Mouse (Mus musculus): ENCODE measurements at regions not wholly inside any gene's neighbourhood (a gene's known extent, or its start where the extent isn't known, plus 50 kb on each side); places are given as distances from the start of the nearest gene placed in this dataset.

GRCm38 (mm10) chr2:129883417-129883816 is 83.1 kb downstream of the Stk35 start:
- ATAC-seq (ENCODE audit: extremely low read depth, insufficient number of reproducible peaks, low FRiP score, poor library complexity, severe bottlenecking): no peak
- no peak overlapping the region for H3K4me3 ChIP-seq (ENCODE audit: low read depth, low read length)
- TF ChIP-seq GATA2 (IDR thresholded peaks at IDR 0.05; ENCODE audit: borderline replicate concordance, low read depth, low read length) (no peak), TAL1 (conservative IDR thresholded peaks at IDR 0.05; ENCODE audit: low read depth, low read length) (no peak), CTCF (IDR thresholded peaks at IDR 0.05; ENCODE audit: low read depth, low read length) (no peak), POLR2AphosphoS5 (IDR thresholded peaks at IDR 0.05; ENCODE audit: insufficient replicate concordance, low read depth, low read length) (no peak), GATA1 (IDR thresholded peaks at IDR 0.05; ENCODE audit: borderline replicate concordance, low read length) (no peak)

GRCm38 (mm10) chr2:129884316-129884715 is 84.0 kb downstream of the Stk35 start:
- TF ChIP-seq CTCF (IDR thresholded peaks at IDR 0.05; ENCODE audit: low read depth, low read length): no peak
- no peak for TF ChIP-seq GATA1 (IDR thresholded peaks at IDR 0.05; ENCODE audit: borderline replicate concordance, low read length)
- no peak for TF ChIP-seq POLR2AphosphoS5 (IDR thresholded peaks at IDR 0.05; ENCODE audit: insufficient replicate concordance, low read depth, low read length)
- no peak for TF ChIP-seq GATA2 (IDR thresholded peaks at IDR 0.05; ENCODE audit: borderline replicate concordance, low read depth, low read length)
- Histone ChIP-seq H3K4me3 (ENCODE audit: low read depth, low read length) (no peak overlapping the region), H3K4me1 (ENCODE audit: insufficient read depth, low read depth, low read length) (no peaks in the 10 kb centered on the region), H3K36me3 (replicated peaks) (no peaks in the 10 kb centered on the region), H3K9me3 (replicated peaks) (no peaks in the 10 kb centered on the region), H3K27me3 (ENCODE audit: insufficient read depth, low read length) (peaks cover 5% of the 10 kb centered on the region)
- no peak for DNase-seq (ENCODE audit: low spot score)
- no peak for ATAC-seq (ENCODE audit: extremely low read depth, insufficient number of reproducible peaks, low FRiP score, poor library complexity, severe bottlenecking)

More at GRCm38 (mm10) chr2:129883417-129883816, 83.1 kb downstream of the Stk35 start:
- Histone ChIP-seq H3K36me3 (replicated peaks) (no peaks in the 10 kb centered on the region), H3K27me3 (ENCODE audit: insufficient read depth, low read length) (peaks cover 3% of the 10 kb centered on the region), H3K9me3 (replicated peaks) (no peaks in the 10 kb centered on the region), H3K4me1 (ENCODE audit: insufficient read depth, low read depth, low read length) (no peaks in the 10 kb centered on the region)
- no peak for DNase-seq (ENCODE audit: low spot score)

- Histone ChIP-seq H3K4me1 (ENCODE audit: insufficient read depth, low read depth, low read length) (no peaks in the 10 kb centered on the region), H3K4me3 (ENCODE audit: low read depth, low read length) (no peak overlapping the region), H3K27me3 (ENCODE audit: insufficient read depth, low read length) (peaks cover 5% of the 10 kb centered on the region), H3K9me3 (replicated peaks) (no peaks in the 10 kb centered on the region), H3K36me3 (replicated peaks) (no peaks in the 10 kb centered on the region)
- TF ChIP-seq GATA1 (IDR thresholded peaks at IDR 0.05; ENCODE audit: borderline replicate concordance, low read length) (no peak), TAL1 (conservative IDR thresholded peaks at IDR 0.05; ENCODE audit: low read depth, low read length) (no peak), CTCF (IDR thresholded peaks at IDR 0.05; ENCODE audit: low read depth, low read length) (no peak), GATA2 (IDR thresholded peaks at IDR 0.05; ENCODE audit: borderline replicate concordance, low read depth, low read length) (no peak), POLR2AphosphoS5 (IDR thresholded peaks at IDR 0.05; ENCODE audit: insufficient replicate concordance, low read depth, low read length) (no peak)
- ATAC-seq (ENCODE audit: extremely low read depth, insufficient number of reproducible peaks, low FRiP score, poor library complexity, severe bottlenecking) (no peak), DNase-seq (ENCODE audit: low spot score) (no peak)
These were observed 85.2 kb downstream of the Stk35 start for GRCm38 (mm10) chr2:129885536-129885935.

GRCm38 (mm10) chr2:129893231-129893630 is 92.9 kb downstream of the Stk35 start:
- no peak for TF ChIP-seq CTCF (IDR thresholded peaks at IDR 0.05; ENCODE audit: low read depth, low read length)
- TF ChIP-seq GATA1 (IDR thresholded peaks at IDR 0.05; ENCODE audit: borderline replicate concordance, low read length): no peak
- no peak for TF ChIP-seq GATA2 (IDR thresholded peaks at IDR 0.05; ENCODE audit: borderline replicate concordance, low read depth, low read length)
- TF ChIP-seq POLR2AphosphoS5 (IDR thresholded peaks at IDR 0.05; ENCODE audit: insufficient replicate concordance, low read depth, low read length): no peak
- no peak for TF ChIP-seq TAL1 (conservative IDR thresholded peaks at IDR 0.05; ENCODE audit: low read depth, low read length)
- DNase-seq (ENCODE audit: low spot score): no peak
- no peaks in the 10 kb centered on the region for H3K9me3 ChIP-seq (replicated peaks)
- H3K4me1 ChIP-seq (ENCODE audit: insufficient read depth, low read depth, low read length): no peaks in the 10 kb centered on the region
- H3K36me3 ChIP-seq (replicated peaks): no peaks in the 10 kb centered on the region
- H3K4me3 ChIP-seq (ENCODE audit: low read depth, low read length): no peak overlapping the region
- no peak for ATAC-seq (ENCODE audit: extremely low read depth, insufficient number of reproducible peaks, low FRiP score, poor library complexity, severe bottlenecking)
- peaks cover 7% of the 10 kb centered on the region for H3K27me3 ChIP-seq (ENCODE audit: insufficient read depth, low read length)

- ATAC-seq (ENCODE audit: extremely low read depth, insufficient number of reproducible peaks, low FRiP score, poor library complexity, severe bottlenecking): no peak
- Histone ChIP-seq H3K4me3 (ENCODE audit: low read depth, low read length) (no peak overlapping the region), H3K27me3 (ENCODE audit: insufficient read depth, low read length) (peaks cover 6% of the 10 kb centered on the region), H3K9me3 (replicated peaks) (no peaks in the 10 kb centered on the region), H3K4me1 (ENCODE audit: insufficient read depth, low read depth, low read length) (no peaks in the 10 kb centered on the region), H3K36me3 (replicated peaks) (no peaks in the 10 kb centered on the region)
- DNase-seq (ENCODE audit: low spot score): no peak
- TF ChIP-seq TAL1 (conservative IDR thresholded peaks at IDR 0.05; ENCODE audit: low read depth, low read length): no peak
- TF ChIP-seq POLR2AphosphoS5 (IDR thresholded peaks at IDR 0.05; ENCODE audit: insufficient replicate concordance, low read depth, low read length): no peak
- TF ChIP-seq GATA1 (IDR thresholded peaks at IDR 0.05; ENCODE audit: borderline replicate concordance, low read length): no peak
- TF ChIP-seq CTCF (IDR thresholded peaks at IDR 0.05; ENCODE audit: low read depth, low read length): no peak
- TF ChIP-seq GATA2 (IDR thresholded peaks at IDR 0.05; ENCODE audit: borderline replicate concordance, low read depth, low read length): no peak
These were observed 93.5 kb downstream of the Stk35 start for GRCm38 (mm10) chr2:129893832-129894231.

- ATAC-seq (ENCODE audit: extremely low read depth, insufficient number of reproducible peaks, low FRiP score, poor library complexity, severe bottlenecking): no peak
These were observed 94.6 kb downstream of the Stk35 start for GRCm38 (mm10) chr2:129894906-129895305.

More at GRCm38 (mm10) chr2:129894906-129895305, 94.6 kb downstream of the Stk35 start:
- Histone ChIP-seq H3K9me3 (replicated peaks) (no peaks in the 10 kb centered on the region), H3K4me3 (ENCODE audit: low read depth, low read length) (no peak overlapping the region), H3K4me1 (ENCODE audit: insufficient read depth, low read depth, low read length) (no peaks in the 10 kb centered on the region), H3K27me3 (ENCODE audit: insufficient read depth, low read length) (peaks cover 4% of the 10 kb centered on the region), H3K36me3 (replicated peaks) (no peaks in the 10 kb centered on the region)
- TF ChIP-seq POLR2AphosphoS5 (IDR thresholded peaks at IDR 0.05; ENCODE audit: insufficient replicate concordance, low read depth, low read length): no peak
- no peak for TF ChIP-seq CTCF (IDR thresholded peaks at IDR 0.05; ENCODE audit: low read depth, low read length)
- no peak for TF ChIP-seq GATA1 (IDR thresholded peaks at IDR 0.05; ENCODE audit: borderline replicate concordance, low read length)
- TF ChIP-seq TAL1 (conservative IDR thresholded peaks at IDR 0.05; ENCODE audit: low read depth, low read length): no peak
- no peak for TF ChIP-seq GATA2 (IDR thresholded peaks at IDR 0.05; ENCODE audit: borderline replicate concordance, low read depth, low read length)
- DNase-seq (ENCODE audit: low spot score): no peak
